Mouse (Mus musculus): ENCODE data around the gene Upp2.

The Upp2 gene

DNA sequence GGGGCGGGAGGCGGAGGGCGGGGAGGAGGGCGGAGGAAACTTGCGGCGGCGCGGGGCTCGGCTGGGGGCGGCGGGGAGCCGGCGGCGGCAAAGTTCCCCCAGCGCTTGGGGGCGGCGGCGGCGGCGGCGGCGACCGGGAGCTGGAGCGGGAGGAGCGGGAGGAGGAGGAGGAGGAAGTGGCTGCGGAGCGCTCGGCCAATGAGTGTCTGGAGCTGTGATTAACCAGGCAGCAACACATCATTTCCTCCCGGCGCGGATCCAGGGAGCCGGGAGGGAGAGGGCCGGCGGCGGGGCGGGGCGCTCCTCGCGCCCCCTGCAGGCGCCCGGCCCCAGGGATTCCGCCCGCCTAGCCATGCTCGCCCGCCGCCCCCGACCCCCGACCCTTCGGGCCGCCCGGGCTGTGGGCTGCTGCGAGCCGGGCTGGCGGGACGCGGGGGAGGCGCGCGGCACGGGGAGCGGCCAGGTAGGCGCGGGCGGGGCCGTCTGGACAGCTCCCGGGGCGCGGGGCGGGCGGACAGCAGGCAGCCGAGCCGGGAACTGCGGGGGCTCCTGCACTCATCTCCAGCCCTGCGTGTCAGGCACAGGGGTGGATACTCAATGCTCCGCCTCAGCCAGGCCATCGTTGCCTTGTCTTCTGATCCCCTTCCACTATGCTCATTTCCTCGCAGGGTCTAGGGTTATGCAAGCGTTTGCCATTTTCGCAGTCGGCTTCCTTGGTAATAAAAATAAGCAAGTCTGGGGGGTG is at the start of gene Upp2, which contains the start of gene Acvr1:
Gene Upp2 (plus strand): TSS at position 233 of the 745 bp plus-strand sequence.
Gene Acvr1 (minus strand): TSS at position 92 of the 745 bp plus-strand sequence.
- peak; percentile 98 for DNase-seq (ENCODE audit: low read depth, low spot score)

DNA sequence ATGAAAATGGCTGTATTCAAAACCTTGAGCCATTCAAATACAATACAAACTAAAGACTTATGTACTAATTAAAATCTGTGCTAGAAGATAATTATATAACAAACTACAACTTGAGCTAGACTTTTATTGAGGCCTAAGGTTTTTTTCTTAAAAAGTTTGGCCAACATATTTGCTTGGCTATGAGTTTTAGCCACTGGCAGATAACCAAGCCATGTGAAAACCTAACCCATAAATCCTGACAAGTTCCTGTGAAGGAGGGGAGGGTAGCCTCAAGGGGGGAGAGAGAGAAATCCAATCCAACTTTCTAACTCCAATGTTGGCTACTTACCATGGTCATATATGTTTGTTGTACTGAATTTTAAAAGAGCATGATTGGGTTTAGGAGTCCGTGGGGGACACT is 48.6 kb upstream of the Upp2 start:
- DNase-seq (ENCODE audit: low read depth, low spot score), result no peak

DNA sequence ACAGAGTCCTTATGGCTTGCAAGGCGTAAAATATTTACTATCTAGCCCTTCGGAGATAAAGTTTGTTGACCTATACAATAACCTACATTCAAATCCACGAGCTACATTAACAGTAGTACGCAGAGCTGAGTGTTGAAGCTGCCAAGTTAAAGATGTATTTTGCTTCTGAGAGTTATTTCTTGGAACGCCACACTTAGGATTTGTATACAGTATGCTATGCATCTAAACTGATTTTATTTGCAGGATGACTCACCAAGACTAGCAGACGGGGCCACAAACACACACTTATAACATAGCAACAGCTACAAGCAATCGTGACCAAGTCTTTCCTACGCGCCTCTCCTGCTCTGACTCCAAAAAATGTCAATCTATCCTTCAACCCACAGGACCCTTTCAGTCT is 46.4 kb upstream of the Upp2 start:
- DNase-seq (ENCODE audit: low read depth, low spot score), result peak; percentile 52

DNA sequence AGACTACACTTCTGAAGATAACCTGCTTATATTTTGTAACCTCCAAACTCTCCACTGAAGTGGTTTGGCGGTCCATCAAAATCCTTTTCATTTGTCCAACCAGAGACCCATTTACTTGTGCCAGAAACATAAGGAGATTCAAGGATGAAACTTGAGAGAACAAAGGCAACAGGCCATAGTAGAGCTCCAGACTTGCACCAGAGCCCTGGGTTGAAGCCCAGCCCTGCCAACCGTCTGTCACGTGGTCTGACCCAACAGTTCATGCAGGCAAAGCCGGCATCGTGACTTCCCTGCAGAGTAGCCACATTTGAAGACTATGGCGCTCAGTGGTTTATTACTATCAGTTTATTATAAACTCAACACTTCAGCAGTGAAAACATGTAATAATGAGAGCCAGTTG is 45.5 kb upstream of the Upp2 start:
- peak; percentile 28 for DNase-seq (ENCODE audit: low read depth, low spot score)

DNA sequence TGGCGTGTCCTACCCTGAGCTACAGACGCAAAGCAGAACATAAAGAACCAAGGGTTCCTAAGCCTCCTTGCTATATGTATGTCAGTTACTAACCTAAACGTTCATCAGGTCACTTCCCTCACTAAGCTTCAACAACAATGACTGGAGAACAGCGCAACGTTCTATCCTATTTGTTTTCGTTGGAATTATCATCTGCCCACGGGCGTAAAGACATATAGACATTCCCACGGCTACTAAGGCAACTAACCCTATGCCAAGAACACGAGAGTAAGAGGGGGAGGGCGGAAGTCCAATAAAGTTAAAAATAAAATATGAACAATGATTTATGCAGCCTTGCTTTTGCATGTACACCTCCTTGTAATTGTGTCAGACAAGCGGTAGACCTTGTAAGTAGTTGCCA is 44.0 kb upstream of the Upp2 start:
- no peak for DNase-seq (ENCODE audit: low read depth, low spot score)

DNA sequence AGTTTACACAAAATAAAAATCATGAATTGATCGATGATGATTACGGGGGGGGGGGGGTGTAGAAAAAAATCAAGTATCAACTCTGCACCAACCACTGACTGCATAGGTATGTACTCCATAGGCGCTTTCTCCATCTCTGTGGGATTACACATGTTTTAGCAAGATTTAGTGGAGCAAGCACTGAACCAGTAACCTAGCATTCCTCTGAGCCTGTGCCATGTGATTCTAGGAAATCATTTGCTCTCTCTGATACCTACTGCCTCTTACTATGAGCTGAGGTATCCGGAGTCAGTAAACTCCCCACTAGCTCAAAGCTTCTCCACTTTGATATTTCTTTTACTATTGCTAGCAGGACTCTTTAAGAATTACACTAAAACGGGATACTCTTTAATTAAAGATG is 43.2 kb upstream of the Upp2 start:
- DNase-seq (ENCODE audit: low read depth, low spot score), result no peak

DNA sequence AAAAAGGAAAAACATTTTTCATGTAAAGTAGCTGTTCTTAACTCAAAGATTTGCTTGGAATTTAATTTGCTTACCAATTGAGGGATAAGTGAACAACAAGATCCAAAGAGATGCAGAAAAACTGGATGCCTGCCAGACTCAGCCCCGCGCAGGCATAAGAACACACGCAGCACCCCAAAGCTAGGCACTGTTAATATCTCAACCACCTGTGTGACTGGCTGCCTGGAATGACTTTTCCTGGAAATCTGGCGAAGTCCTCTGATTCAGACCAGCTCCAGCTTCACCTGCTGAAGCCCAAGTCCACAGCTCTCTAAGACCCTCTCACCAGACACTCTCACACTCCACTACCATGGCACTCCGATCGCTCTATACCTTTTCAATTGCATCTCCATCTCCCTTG is 42.7 kb upstream of the Upp2 start:
- DNase-seq (ENCODE audit: low read depth, low spot score), result peak; percentile 33

DNA sequence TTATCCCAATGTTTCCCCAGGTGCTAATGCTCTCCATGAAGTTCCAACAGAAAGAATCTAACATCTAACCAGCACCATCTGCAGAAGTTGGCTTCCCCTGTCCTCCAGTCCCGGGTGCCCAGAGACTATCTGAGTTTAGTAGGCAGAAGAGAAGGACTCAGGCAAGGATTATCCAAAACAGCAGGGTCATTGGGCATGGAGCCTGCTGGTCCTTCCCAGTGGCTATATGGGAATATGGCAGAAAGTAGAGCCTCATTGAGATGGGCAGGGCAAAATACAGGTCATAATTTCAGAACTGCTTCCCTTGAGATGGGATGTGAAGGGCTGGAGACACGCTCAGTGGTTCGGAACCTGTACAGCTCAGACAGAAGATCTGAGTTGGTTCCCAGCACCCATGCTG is 39.3 kb upstream of the Upp2 start:
- DNase-seq (ENCODE audit: low read depth, low spot score), result no peak

DNA sequence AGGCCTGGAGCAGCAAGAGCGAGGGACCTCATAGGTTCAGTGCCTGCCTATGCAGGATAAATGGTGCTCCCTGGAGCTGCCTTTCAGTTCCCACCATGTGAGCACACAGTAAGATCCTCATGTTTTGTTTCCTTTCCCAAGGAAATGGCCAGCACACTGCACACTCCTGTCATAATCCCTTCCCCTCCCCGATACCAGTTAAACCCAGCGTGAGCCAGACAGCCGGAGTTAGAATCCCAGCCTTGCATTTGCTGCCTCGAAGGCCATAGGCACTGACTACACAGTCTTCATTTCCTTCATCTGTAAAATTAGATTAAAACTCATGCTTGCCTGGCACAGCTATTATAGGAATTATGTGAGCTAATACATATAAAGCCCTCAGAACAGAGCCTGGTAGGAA is 37.7 kb upstream of the Upp2 start:
- DNase-seq (ENCODE audit: low read depth, low spot score), result no peak

DNA sequence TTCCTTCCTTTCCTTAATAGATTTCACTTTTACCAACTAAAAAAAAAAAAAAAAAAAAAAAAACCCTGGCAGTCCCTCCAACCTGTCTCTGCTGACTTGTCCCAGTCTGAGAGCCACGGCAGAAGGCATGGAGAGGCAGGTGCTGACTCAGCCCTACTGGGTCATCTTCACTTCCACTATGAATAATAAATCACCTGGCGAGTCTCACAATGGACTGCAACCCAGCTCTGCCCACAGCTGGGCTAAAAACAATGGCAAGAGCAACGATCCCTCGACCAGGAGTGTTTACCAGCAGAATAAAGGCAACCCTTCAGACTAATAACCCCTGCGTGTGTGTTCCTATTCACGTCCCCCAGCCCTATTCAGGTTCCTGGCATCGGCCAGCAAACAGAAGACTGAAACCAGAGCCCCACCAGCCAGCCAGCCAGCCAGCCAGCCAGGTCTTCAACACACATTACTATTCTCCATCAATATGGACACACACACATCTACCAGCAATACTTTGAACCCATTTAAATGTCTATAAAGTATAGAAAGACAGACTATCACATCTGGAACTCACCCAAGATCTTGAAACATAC is 37.1 kb upstream of the Upp2 start:
- DNase-seq (ENCODE audit: low read depth, low spot score), result peak; percentile 71

DNA sequence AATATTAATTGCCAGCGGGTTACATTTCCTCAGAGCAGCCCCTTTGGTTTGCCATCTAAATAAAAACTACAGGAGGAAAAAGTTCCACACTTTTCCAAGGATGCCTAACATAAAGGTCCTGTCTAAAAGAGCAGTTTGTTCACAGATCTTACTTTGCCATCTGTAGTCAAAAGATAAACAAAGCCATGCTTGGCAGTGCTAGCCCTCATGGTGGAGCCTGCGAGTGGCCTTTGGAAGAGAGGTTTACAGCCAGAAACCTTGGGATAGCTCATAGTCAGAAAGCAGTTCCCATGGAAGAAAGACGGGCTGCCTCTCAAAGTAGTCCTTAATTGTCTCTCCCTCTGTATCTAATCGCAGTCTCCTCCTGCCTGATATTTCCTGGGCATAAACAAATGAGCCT is 36.6 kb upstream of the Upp2 start:
- DNase-seq (ENCODE audit: low read depth, low spot score), result peak; percentile 34

DNA sequence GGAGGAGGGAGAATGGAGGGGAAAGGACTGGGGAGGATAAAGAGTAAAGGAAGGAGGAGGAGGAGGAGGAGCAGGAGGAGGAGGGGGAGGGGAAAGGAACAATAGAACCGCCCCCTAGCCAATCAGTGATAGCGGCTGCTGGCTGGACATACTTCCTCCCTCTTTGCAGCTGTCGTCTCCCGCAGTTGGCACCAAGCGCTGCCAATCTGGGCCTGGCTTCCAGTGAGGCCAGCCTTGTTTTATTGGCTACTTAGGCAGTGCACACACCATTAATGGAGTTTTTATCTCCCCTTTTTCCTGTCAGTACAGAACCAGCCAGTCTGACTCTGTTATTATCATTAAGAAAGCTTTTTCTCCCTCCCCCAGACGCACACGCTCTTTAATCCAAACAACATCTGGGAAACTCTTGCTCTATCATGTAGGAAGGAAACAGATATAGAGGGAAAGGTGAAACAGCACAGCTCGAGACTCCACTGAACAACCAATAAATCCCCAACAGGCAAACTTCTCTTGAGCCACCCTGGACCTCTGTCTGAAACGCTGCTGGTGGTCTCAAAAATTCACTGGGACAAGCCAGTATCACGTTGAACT is 34.7 kb upstream of the Upp2 start:
- peak; percentile 93 for DNase-seq (ENCODE audit: low read depth, low spot score)

DNA sequence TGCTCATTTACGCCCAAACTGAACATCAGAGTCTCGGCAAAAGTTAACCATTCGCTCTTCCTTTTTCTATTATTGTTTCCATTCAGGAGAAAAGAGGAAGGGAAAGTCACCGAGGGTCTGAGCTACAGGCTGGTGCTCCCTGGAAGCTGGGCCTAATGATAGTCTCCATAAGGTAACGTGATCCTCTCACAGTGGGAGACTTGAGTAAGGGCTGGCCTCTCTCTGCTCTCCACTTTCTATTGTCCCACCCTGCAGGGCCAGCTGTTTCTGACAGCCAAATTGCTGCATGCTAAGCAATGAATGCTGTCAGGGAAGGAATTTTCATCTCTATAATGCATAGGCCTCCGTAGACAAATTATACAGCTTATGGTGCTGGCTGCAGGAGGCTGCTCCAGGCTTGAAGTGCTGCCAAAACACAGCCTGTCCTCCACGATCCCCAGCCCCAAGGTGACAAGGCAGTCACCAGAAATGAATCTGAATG is 33.5 kb upstream of the Upp2 start:
- DNase-seq (ENCODE audit: low read depth, low spot score), result peak; percentile 87

DNA sequence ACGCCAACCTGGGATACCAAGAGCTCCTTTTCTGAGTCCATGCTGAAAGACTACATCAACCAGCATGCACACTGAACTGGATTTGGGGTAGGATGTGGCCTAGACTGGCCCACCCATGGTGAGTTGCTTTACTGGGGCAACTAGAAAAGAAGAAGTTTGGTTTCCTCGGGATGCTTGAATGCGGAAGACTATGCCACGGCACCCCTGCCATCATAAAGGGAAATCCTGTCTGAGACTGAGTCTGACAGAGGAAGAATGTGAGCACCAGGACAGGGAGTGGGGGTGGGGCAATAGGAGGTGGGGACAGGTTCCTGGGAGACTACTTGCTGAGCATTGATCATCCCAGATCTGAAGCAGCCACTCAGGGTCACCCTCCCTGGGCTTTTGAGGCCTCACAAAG is 32.7 kb upstream of the Upp2 start:
- peak; percentile 50 for DNase-seq (ENCODE audit: low read depth, low spot score)

DNA sequence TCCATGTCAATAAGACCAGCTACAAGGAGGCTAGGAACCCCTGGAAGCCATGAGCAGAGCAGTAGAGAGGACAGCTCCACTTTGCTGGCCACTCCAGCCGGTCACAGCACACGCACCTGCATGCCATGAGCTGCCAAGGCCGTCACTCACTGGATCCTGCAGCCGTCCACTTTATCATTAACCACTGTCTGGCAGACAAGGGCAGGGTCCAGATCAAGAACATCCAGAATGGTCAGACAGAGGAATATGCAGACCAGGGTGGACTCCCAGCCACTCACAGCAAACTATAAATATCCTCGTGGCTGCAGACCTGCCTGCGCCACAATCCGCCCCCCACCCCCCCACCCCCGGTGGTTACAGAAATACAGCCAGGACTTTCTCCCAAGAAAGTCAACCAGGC is 31.9 kb upstream of the Upp2 start:
- DNase-seq (ENCODE audit: low read depth, low spot score), result no peak

DNA sequence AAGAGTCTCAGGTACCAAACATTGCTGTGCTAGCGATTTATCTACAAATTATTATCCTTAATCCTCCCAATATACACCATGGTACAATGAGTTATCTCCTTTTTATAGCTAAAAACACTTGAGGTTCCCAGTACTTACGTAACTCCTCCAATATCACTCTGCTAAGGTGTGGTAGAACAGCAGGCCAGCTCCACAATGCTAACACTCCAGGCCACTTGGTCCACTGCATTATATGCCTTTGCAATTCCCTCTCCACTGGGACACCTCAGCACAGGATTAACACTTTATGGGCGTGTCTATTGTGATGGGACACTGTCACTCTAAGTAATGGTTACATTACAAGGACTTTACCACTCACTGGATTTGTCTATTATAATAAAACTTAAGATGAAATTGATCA is 30.3 kb upstream of the Upp2 start:
- DNase-seq (ENCODE audit: low read depth, low spot score), result no peak

DNA sequence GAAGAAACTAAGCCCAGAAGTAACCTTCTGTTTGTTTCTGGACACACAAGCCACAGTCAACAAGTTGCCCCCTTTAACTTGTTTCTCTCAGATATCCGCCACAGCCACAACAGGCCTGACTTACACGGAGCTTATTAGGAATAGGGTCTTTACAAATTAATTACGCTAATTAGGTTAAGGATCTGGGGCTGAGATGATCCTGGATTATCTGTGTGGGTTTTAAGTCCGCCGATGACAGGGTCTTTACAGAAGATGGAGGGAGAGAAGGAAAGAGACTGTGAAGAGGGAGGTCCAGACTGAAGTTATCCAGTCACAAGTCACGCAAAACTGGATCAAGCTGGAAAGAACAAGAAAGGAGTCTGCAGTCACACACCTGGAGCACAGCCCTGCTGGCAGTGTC is 28.9 kb upstream of the Upp2 start:
- no peak for DNase-seq (ENCODE audit: low read depth, low spot score)

DNA sequence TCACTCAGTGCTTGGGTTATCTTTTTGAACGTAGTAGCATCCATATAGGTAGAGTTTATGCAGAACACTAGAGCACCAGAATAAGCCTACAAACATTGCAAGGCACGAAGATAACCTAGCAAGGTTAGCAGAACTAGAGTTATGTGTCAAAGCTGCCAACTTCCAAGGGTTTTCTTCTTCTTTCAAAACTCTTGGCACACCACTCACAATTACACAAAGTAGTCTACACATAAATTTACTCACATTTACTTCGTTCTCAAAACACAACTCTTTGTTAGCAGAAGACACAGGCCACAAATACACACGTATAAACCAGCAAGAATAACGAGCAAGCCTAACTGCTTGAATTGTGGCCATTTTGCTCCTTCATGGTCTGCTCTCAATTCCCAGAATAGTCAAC is 23.8 kb upstream of the Upp2 start:
- no peak for DNase-seq (ENCODE audit: low read depth, low spot score)

DNA sequence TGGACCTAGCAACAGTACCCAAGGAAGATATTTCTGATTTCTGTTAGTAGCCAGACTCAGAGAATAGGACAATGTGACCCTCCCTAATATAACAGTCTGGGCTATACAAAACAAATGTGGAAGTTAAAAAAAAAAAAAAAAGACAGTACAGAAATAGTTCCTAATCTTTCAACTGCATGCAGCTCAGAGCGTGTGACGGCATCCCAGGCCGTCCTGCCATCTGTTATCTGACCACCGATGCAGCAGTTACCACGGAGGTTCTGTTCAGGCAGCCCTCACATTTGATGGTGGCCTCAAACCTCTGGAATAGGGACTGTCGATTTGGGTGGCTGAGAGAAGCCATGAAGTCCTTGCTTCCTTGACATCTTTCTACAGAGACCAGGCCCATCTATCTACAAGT is 22.7 kb upstream of the Upp2 start:
- DNase-seq (ENCODE audit: low read depth, low spot score), result no peak

DNA sequence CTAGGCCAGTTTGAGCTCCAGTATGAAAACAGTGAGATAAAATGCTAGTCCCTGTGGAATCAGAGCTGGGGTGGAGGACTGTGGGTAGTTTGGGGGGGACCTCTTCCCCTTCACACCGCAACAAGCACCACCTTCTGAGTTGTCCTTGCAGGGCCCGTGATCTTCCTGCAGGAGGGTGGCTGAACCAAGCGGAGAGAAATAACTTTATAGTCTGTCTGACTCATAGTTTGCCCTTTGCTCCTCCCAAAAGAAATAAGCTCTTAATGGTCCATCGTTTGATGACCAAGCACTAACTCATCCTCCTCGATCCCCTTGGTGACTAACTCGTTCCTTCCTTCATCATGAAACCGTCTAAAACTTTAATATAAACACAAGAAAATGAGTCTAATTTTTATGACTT is 20.8 kb upstream of the Upp2 start:
- no peak for DNase-seq (ENCODE audit: low read depth, low spot score)

DNA sequence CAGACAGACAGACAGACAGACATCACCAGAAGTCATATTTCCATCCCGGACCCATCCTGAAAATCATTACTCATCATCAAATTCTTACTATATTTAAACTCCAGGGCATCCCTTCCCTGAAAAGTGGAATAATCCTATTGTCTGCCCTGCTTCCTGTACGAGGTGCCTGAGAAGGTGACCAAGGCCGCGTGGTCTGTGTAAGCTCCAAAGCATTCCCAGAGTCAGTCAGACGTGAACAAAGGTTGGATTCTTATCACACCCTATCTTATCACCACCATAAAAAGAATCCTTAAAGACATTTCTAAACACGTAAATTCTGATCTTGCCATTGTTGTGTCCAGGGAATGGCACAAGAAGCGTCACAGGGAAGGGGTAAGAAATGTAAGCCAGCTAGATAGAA is 18.2 kb upstream of the Upp2 start:
- no peak for DNase-seq (ENCODE audit: low read depth, low spot score)

DNA sequence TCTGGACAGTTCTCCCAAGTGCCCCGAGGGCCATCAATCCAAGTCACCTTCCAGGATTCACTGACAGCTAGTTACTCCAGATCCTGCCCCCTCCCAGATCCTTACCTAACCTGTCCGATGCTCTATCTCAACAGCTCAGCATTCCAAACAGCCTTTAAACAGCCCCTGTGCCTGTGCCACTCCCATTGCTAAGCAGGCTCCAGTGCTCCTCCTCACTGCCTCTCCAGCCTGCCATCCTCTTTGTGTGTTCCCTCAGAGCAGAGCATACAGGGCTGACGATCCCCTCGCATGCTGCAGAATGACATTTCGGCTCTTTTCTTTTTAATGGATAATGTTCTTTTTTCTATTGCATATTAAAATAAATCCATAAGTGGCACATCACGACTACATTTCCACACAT is 17.1 kb upstream of the Upp2 start:
- DNase-seq (ENCODE audit: low read depth, low spot score), result no peak

DNA sequence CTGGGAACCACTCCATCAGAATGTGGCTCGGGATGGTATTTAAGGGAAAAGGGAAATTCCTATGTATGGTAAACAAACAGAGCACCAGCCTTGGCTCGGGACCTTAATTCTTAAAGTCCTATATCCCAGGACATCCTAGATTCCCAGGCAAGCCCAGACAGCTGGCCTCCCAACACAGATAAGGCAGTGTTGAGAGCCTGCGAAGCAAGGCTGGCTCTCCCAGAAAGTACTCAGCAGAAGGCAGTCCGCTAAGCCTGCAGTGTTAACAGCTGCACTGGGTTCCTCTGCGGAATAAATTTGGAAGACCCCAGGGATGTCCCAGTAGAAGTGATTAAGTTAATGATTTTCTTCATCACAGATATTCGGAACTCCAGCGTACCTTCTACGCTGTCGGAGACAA is 16.6 kb upstream of the Upp2 start:
- no peak for DNase-seq (ENCODE audit: low read depth, low spot score)

All from brain, adult 2 months (tissue).